Mouse (Mus musculus): ENCODE measurements around the gene Lat.
"Not testable (repeated sequence)": the region's sequence is repeated elsewhere in the genome, so short reads cannot be mapped to it uniquely, and the experiment has no call there.

Gene Lat

GRCm38 (mm10) chr7:126369393-126369792 is at the start of gene Lat:
Gene Lat (minus strand): TSS chr7:126369570.
- in situ Hi-C loops (cut with MboI; ENCODE audit: low pct_unique_long_range_greater_than_20kb in 1 of 2, low sequenced_read_pairs in 2 of 2, unreplicated experiment in 1 of 2) = no loop called here

- in situ Hi-C loops (cut with MboI; ENCODE audit: low pct_unique_long_range_greater_than_20kb in 1 of 2, low sequenced_read_pairs in 2 of 2, unreplicated experiment in 1 of 2) = no loop called here
These were observed 49.1 kb upstream of the Lat start for GRCm38 (mm10) chr7:126418496-126418895.

GRCm38 (mm10) chr7:126417606-126418005 is 48.2 kb upstream of the Lat start:
- in situ Hi-C loops (cut with MboI; ENCODE audit: low pct_unique_long_range_greater_than_20kb in 1 of 2, low sequenced_read_pairs in 2 of 2, unreplicated experiment in 1 of 2) = no loop called here

- in situ Hi-C loops (cut with MboI; ENCODE audit: low pct_unique_long_range_greater_than_20kb in 1 of 2, low sequenced_read_pairs in 2 of 2, unreplicated experiment in 1 of 2) = no loop called here
These were observed 47.7 kb upstream of the Lat start for GRCm38 (mm10) chr7:126417045-126417444.

GRCm38 (mm10) chr7:126416615-126417014 is 47.2 kb upstream of the Lat start:
- in situ Hi-C loops (cut with MboI; ENCODE audit: low pct_unique_long_range_greater_than_20kb in 1 of 2, low sequenced_read_pairs in 2 of 2, unreplicated experiment in 1 of 2) = no loop called here

GRCm38 (mm10) chr7:126414725-126415124 is 45.4 kb upstream of the Lat start, which contains the start of gene Cd19:
Gene Cd19 (minus strand): TSS chr7:126414889.
- in situ Hi-C loops (cut with MboI; ENCODE audit: low pct_unique_long_range_greater_than_20kb in 1 of 2, low sequenced_read_pairs in 2 of 2, unreplicated experiment in 1 of 2) = no loop called here

GRCm38 (mm10) chr7:126411061-126411460 is 41.7 kb upstream of the Lat start:
- in situ Hi-C loops (cut with MboI; ENCODE audit: low pct_unique_long_range_greater_than_20kb in 1 of 2, low sequenced_read_pairs in 2 of 2, unreplicated experiment in 1 of 2) = no loop called here

GRCm38 (mm10) chr7:126408686-126409085 is 39.3 kb upstream of the Lat start:
- in situ Hi-C loops (cut with MboI; ENCODE audit: low pct_unique_long_range_greater_than_20kb in 1 of 2, low sequenced_read_pairs in 2 of 2, unreplicated experiment in 1 of 2) = no loop called here

GRCm38 (mm10) chr7:126402518-126402917 is 33.1 kb upstream of the Lat start:
- in situ Hi-C loops (cut with MboI; ENCODE audit: low pct_unique_long_range_greater_than_20kb in 1 of 2, low sequenced_read_pairs in 2 of 2, unreplicated experiment in 1 of 2) = not testable (repeated sequence)

GRCm38 (mm10) chr7:126399548-126399947 is 30.2 kb upstream of the Lat start:
- in situ Hi-C loops (cut with MboI; ENCODE audit: low pct_unique_long_range_greater_than_20kb in 1 of 2, low sequenced_read_pairs in 2 of 2, unreplicated experiment in 1 of 2) = no loop called here

- in situ Hi-C loops (cut with MboI; ENCODE audit: low pct_unique_long_range_greater_than_20kb in 1 of 2, low sequenced_read_pairs in 2 of 2, unreplicated experiment in 1 of 2) = no loop called here
These were observed 28.5 kb upstream of the Lat start for GRCm38 (mm10) chr7:126397822-126398221.

GRCm38 (mm10) chr7:126397221-126397620 is 27.9 kb upstream of the Lat start:
- in situ Hi-C loops (cut with MboI; ENCODE audit: low pct_unique_long_range_greater_than_20kb in 1 of 2, low sequenced_read_pairs in 2 of 2, unreplicated experiment in 1 of 2) = no loop called here

GRCm38 (mm10) chr7:126396298-126397119 is 27.1 kb upstream of the Lat start, which contains the start of gene Nfatc2ip:
Gene Nfatc2ip (minus strand): TSS chr7:126396737.
- in situ Hi-C loops (cut with MboI; ENCODE audit: low pct_unique_long_range_greater_than_20kb in 1 of 2, low sequenced_read_pairs in 2 of 2, unreplicated experiment in 1 of 2) = no loop called here

GRCm38 (mm10) chr7:126392086-126392884 is 22.9 kb upstream of the Lat start:
- in situ Hi-C loops (cut with MboI; ENCODE audit: low pct_unique_long_range_greater_than_20kb in 1 of 2, low sequenced_read_pairs in 2 of 2, unreplicated experiment in 1 of 2) = not testable (repeated sequence)

- in situ Hi-C loops (cut with MboI; ENCODE audit: low pct_unique_long_range_greater_than_20kb in 1 of 2, low sequenced_read_pairs in 2 of 2, unreplicated experiment in 1 of 2) = no loop called here
These were observed 18.8 kb upstream of the Lat start for GRCm38 (mm10) chr7:126388185-126388584.

GRCm38 (mm10) chr7:126383565-126383964 is 14.2 kb upstream of the Lat start:
- in situ Hi-C loops (cut with MboI; ENCODE audit: low pct_unique_long_range_greater_than_20kb in 1 of 2, low sequenced_read_pairs in 2 of 2, unreplicated experiment in 1 of 2) = no loop called here

- in situ Hi-C loops (cut with MboI; ENCODE audit: low pct_unique_long_range_greater_than_20kb in 1 of 2, low sequenced_read_pairs in 2 of 2, unreplicated experiment in 1 of 2) = loop anchor here in 1 of 2 experiments (5.0 kb wide), 1 partner anchor 40 kb away; no protein-coding TSS in a partner anchor
These were observed 8.1 kb upstream of the Lat start, which contains the start of gene Spns1 for GRCm38 (mm10) chr7:126377278-126378158. Gene Spns1 (minus strand): TSS chr7:126377450.

GRCm38 (mm10) chr7:126376903-126377277 is 7.5 kb upstream of the Lat start:
- in situ Hi-C loops (cut with MboI; ENCODE audit: low pct_unique_long_range_greater_than_20kb in 1 of 2, low sequenced_read_pairs in 2 of 2, unreplicated experiment in 1 of 2) = loop anchor here in 1 of 2 experiments (5.0 kb wide), 1 partner anchor 40 kb away; no protein-coding TSS in a partner anchor

Data from mouse embryonic stem cell (cell line).